Comparison of ENCODE assay signal across 10 mouse cellular contexts in the genomic region with DNA sequence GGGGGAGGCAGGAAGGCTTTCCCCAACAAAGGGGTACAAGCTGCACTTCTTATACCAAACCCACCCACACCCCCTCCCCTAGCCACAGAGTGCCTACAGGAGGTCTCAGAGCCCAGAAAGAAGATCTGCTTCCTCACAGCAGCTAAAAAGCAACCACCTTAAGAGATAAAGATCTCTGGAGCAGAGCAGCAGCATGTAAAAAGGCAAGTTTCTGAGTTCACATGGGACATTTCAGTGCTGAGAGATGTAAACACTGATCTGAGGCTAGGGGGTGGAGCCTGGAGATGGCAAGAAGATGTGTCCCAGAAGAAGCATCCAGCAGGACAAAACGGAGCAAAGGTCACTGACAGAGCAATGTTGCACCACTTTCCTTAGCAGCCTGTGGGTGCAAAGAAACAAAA. TPM values are rescaled to one million over a fixed set of nuclear protein-coding genes. Genes with fewer than 3 reads are reported as not detected.
DNase-seq lines count a peak whose midpoint lies in the region; ATAC-seq and TF ChIP-seq lines count a peak whose summit lies in the region.
"Had no signal": no experiment of that assay in that cellular context is flagged by ENCODE, and none has a peak within 500 bp of the region (broad histone marks: within the 10 kb centered on the region; RNA-seq: fewer than 3 reads in every experiment).

No protein-coding gene starts in this region.

- no peak for TF ChIP-seq EP300 in heart, postnatal 0 days (IDR thresholded peaks at IDR 0.05; ENCODE audit: low read depth)

- DNase-seq in heart, postnatal 0 days (ENCODE audit: low spot score), result no peak
- DNase-seq in heart, postnatal 25 days (ENCODE audit: low spot score), result no peak
- no peak for DNase-seq in midbrain, postnatal 0 days (ENCODE audit: low spot score)
- DNase-seq in midbrain, embryonic 10.5 days (ENCODE audit: low spot score), result no peak
- DNase-seq in kidney, adult 9 months, result peak; percentile 67
- peak; percentile 60 for DNase-seq in yolk sac, embryonic 10.5 days (ENCODE audit: low spot score)
- DNase-seq in forebrain, postnatal 0 days, result no peak
- DNase-seq: cerebellum, adult 11 months had no signal

- H3K27me3 ChIP-seq in heart, postnatal 0 days (ENCODE audit: control insufficient read depth, insufficient read depth, low read length), result no peaks in the 10 kb centered on the region
- no peaks in the 10 kb centered on the region for H3K27me3 ChIP-seq in midbrain, postnatal 0 days (ENCODE audit: insufficient read depth, low read length)
- no peaks in the 10 kb centered on the region for H3K27me3 ChIP-seq in midbrain, embryonic 10.5 days (ENCODE audit: low read depth, poor library complexity, severe bottlenecking)
- H3K27me3 ChIP-seq in forebrain, postnatal 0 days (ENCODE audit: insufficient read depth, low read length), result no peaks in the 10 kb centered on the region
- H3K27me3 ChIP-seq: embryonic facial prominence, embryonic 13.5 days; intestine, embryonic 15.5 days had no signal

- H3K9me3 ChIP-seq in heart, postnatal 0 days (replicated peaks; ENCODE audit: control insufficient read depth, low read length), result no peaks in the 10 kb centered on the region
- no peaks in the 10 kb centered on the region for H3K9me3 ChIP-seq in midbrain, postnatal 0 days (ENCODE audit: low read length)
- H3K9me3 ChIP-seq in midbrain, embryonic 10.5 days (replicated peaks), result no peaks in the 10 kb centered on the region
- H3K9me3 ChIP-seq in forebrain, postnatal 0 days (ENCODE audit: low read length), result no peaks in the 10 kb centered on the region
- H3K9me3 ChIP-seq: embryonic facial prominence, embryonic 13.5 days; intestine, embryonic 15.5 days had no signal

- no peak for ATAC-seq in heart, postnatal 0 days (ENCODE audit: insufficient read depth, low read depth)
- ATAC-seq in midbrain, postnatal 0 days (ENCODE audit: low FRiP score), result no peak
- ATAC-seq in forebrain, postnatal 0 days, result no peak
- ATAC-seq: intestine, embryonic 15.5 days had no signal

- intact Hi-C loops in heart, postnatal 25 days (cut with DNase I), result loop anchor here (5.0 kb wide), 1 partner anchor 88 kb away; no protein-coding TSS in a partner anchor

- H3K9ac ChIP-seq in heart, postnatal 0 days (replicated peaks; ENCODE audit: low read depth, low read length), result no peak overlapping the region
- no peak overlapping the region for H3K9ac ChIP-seq in midbrain, postnatal 0 days (replicated peaks; ENCODE audit: low read length, poor library complexity, severe bottlenecking)
- no peak overlapping the region for H3K9ac ChIP-seq in forebrain, postnatal 0 days
- H3K9ac ChIP-seq: embryonic facial prominence, embryonic 13.5 days; intestine, embryonic 15.5 days had no signal

- peaks cover 90% of the 10 kb centered on the region for H3K36me3 ChIP-seq in heart, postnatal 0 days (replicated peaks; ENCODE audit: control insufficient read depth, insufficient read depth, low read length)
- peaks cover 31% of the 10 kb centered on the region for H3K36me3 ChIP-seq in midbrain, postnatal 0 days (ENCODE audit: insufficient read depth, low read length)
- peaks cover 100% of the 10 kb centered on the region for H3K36me3 ChIP-seq in midbrain, embryonic 10.5 days
- peaks cover 52% of the 10 kb centered on the region for H3K36me3 ChIP-seq in forebrain, postnatal 0 days (ENCODE audit: insufficient read depth)

- 59% methylated on average over 1 of the region's 1 CpGs for WGBS in heart, postnatal 0 days
- WGBS in midbrain, postnatal 0 days, result 60% methylated on average over 1 of the region's 1 CpGs
- WGBS in midbrain, embryonic 10.5 days, result 79% methylated on average over 1 of the region's 1 CpGs
- 74% methylated on average over 1 of the region's 1 CpGs for WGBS in forebrain, postnatal 0 days

- no peak for TF ChIP-seq CTCF in heart, postnatal 0 days (IDR thresholded peaks at IDR 0.05; ENCODE audit: low read depth)
- no peak for TF ChIP-seq CTCF in midbrain, postnatal 0 days (IDR thresholded peaks at IDR 0.05)
- TF ChIP-seq CTCF in forebrain, postnatal 0 days (IDR thresholded peaks at IDR 0.05; ENCODE audit: low read depth), result no peak

- H3K4me2 ChIP-seq in heart, postnatal 0 days (ENCODE audit: low read depth, low read length), result no peak overlapping the region
- no peak overlapping the region for H3K4me2 ChIP-seq in midbrain, postnatal 0 days (ENCODE audit: low read depth, low read length, poor library complexity, severe bottlenecking)
- no peak overlapping the region for H3K4me2 ChIP-seq in forebrain, postnatal 0 days (ENCODE audit: low read depth)
- H3K4me2 ChIP-seq: embryonic facial prominence, embryonic 13.5 days; intestine, embryonic 15.5 days had no signal

- peaks cover 76% of the 10 kb centered on the region for H3K4me1 ChIP-seq in heart, postnatal 0 days (ENCODE audit: control insufficient read depth, insufficient read depth)
- H3K4me1 ChIP-seq in midbrain, postnatal 0 days (ENCODE audit: insufficient read depth, low read length), result peaks cover 19% of the 10 kb centered on the region
- H3K4me1 ChIP-seq in midbrain, embryonic 10.5 days, result peaks cover 25% of the 10 kb centered on the region
- peaks cover 19% of the 10 kb centered on the region for H3K4me1 ChIP-seq in forebrain, postnatal 0 days (ENCODE audit: insufficient read depth)

- no peak overlapping the region for H3K4me3 ChIP-seq in heart, postnatal 0 days (ENCODE audit: low read depth, low read length)
- no peak overlapping the region for H3K4me3 ChIP-seq in midbrain, postnatal 0 days (ENCODE audit: low read depth, low read length)
- H3K4me3 ChIP-seq in midbrain, embryonic 10.5 days, result no peak overlapping the region
- no peak overlapping the region for H3K4me3 ChIP-seq in forebrain, postnatal 0 days (ENCODE audit: low read depth, low read length)
- H3K4me3 ChIP-seq: embryonic facial prominence, embryonic 13.5 days; intestine, embryonic 15.5 days had no signal

- H3K27ac ChIP-seq in heart, postnatal 0 days (ENCODE audit: low read depth), result peak overlapping the region; percentile 32; the same call in 1 of the 2 replicates
- H3K27ac ChIP-seq in midbrain, postnatal 0 days (ENCODE audit: low read depth, low read length), result peak overlapping the region; percentile 6; the same call in 1 of the 2 replicates
- H3K27ac ChIP-seq in midbrain, embryonic 10.5 days (replicated peaks), result no peak overlapping the region
- H3K27ac ChIP-seq in forebrain, postnatal 0 days (ENCODE audit: low read depth, low read length), result no peak overlapping the region
- H3K27ac ChIP-seq: embryonic facial prominence, embryonic 13.5 days; intestine, embryonic 15.5 days had no signal

RNA-seq across cellular contexts. Expression of a gene that starts 11.8 kb away (rescaled TPM):
- 83.9 and 91.1 TPM in 2 replicates for total RNA-seq in heart, postnatal 0 days (2014; rRNA removed; ENCODE audit: low replicate concordance)
- polyA plus RNA-seq in heart, postnatal 0 days (2015; fragmentation: Nextera tagmentation; extraction: Ambion mirVana), result 55.0 and 57.1 TPM in 2 replicates
- total RNA-seq in heart, postnatal 25 days (2021), result 10 to 100 TPM; 39.1 to 41.1 TPM
- 185 and 189 TPM in 2 replicates for total RNA-seq in midbrain, postnatal 0 days (2014; rRNA removed)
- polyA plus RNA-seq in midbrain, postnatal 0 days (2015; fragmentation: Nextera tagmentation; extraction: Ambion mirVana), result 110 and 112 TPM in 2 replicates
- polyA plus RNA-seq in midbrain, embryonic 10.5 days (2016; fragmentation: Nextera tagmentation; extraction: Ambion mirVana), result 46.5 and 59.2 TPM in 2 replicates
- total RNA-seq in forebrain, postnatal 0 days (2014; rRNA removed), result 114 and 152 TPM in 2 replicates
- 59.0 and 82.3 TPM in 2 replicates for polyA plus RNA-seq in forebrain, postnatal 0 days (2015; fragmentation: Nextera tagmentation; extraction: Ambion mirVana)

Comparison
In these comparisons a context has a peak if more than half of its experiments do, and no peak if none do; other contexts are left out.
1. H3K27ac ChIP-seq: peak in heart, postnatal 0 days (single experiment) and midbrain, postnatal 0 days (single experiment); none in midbrain, embryonic 10.5 days (single experiment) and forebrain, postnatal 0 days (single experiment).
2. DNase-seq: peak in kidney, adult 9 months (single experiment) and yolk sac, embryonic 10.5 days (single experiment); none in heart, postnatal 0 days (single experiment), heart, postnatal 25 days (single experiment), midbrain, postnatal 0 days (single experiment), midbrain, embryonic 10.5 days (single experiment) and forebrain, postnatal 0 days (single experiment).